Mouse (Mus musculus) hindbrain, postnatal 0 days (tissue): Measurements from ENCODE around the gene Edem2. TPM values are rescaled to one million over a fixed set of nuclear protein-coding genes. Genes with fewer than 3 reads are reported as not detected.

Source experiments
- ATAC-seq: fragments of 200-750 bp; cut with Nextera tagmentation; 2 replicates; pipeline ENCODE4 v1.8.0; 2017; ENCODE audit warnings: mild to moderate bottlenecking, moderate TSS enrichment, moderate library complexity
- DNase-seq: peaks from one replicate; pipeline ENCODE4 v3.0.0-alpha.2; 2015; ENCODE audit warnings: low spot score
- H3K27ac ChIP-seq: fragments of 300-500 bp; sonication (generic); 2 replicates; pipeline ENCODE4 v1.5.1; 2014; ENCODE audit warnings: mild to moderate bottlenecking
- H3K27me3 ChIP-seq: fragments of 300-500 bp; sonication (generic); 2 replicates; pipeline ENCODE4 v1.6.1; 2014; ENCODE audit warnings: low read length, mixed read lengths; ENCODE audit not compliant: insufficient read depth
- H3K36me3 ChIP-seq: fragments of 300-500 bp; sonication (generic); 2 replicates; pipeline ENCODE4 v1.6.1; 2014; ENCODE audit warnings: low read length, mixed read lengths; ENCODE audit not compliant: insufficient read depth
- H3K4me1 ChIP-seq: fragments of 300-500 bp; sonication (generic); 2 replicates; pipeline ENCODE4 v1.6.1; 2014; ENCODE audit warnings: antibody characterized with exemption, low read length, mixed read lengths; ENCODE audit not compliant: insufficient read depth
- H3K4me2 ChIP-seq: fragments of 300-500 bp; sonication (generic); 2 replicates; pipeline ENCODE4 v1.6.1; 2014; ENCODE audit warnings: low read depth, mild to moderate bottlenecking, low read length, moderate library complexity, mixed read lengths
- H3K4me3 ChIP-seq: fragments of 300-500 bp; sonication (generic); 2 replicates; pipeline ENCODE4 v1.5.1; 2014; ENCODE audit warnings: low read length
- H3K9ac ChIP-seq: fragments of 300-500 bp; sonication (generic); replicated peaks from 2 replicates; pipeline ENCODE4 v1.6.1; 2014; ENCODE audit warnings: mild to moderate bottlenecking, low read length, moderate library complexity, mixed read lengths
- H3K9me3 ChIP-seq: fragments of 300-500 bp; sonication (generic); 2 replicates; pipeline ENCODE4 v1.6.1; 2016; ENCODE audit warnings: low read length, mixed read lengths
- CTCF ChIP-seq: IDR thresholded peaks from 2 replicates; pipeline ENCODE4 v1.5.1; 2016; ENCODE audit warnings: antibody characterized with exemption, control low read depth, low read depth
- WGBS: fragments of 180-500 bp; shearing (Covaris S2); extraction: QIAGEN DNeasy Blood & Tissue Kit; methylation state at CpG from one replicate; pipeline ENCODE4 v1.1.7; 2014; 5-methylcytosine and 5-hydroxymethylcytosine counted together
- polyA plus RNA-seq: library from polyadenylated mRNA; unstranded; fragments of >200 nt; fragmentation: Nextera tagmentation; extraction: Ambion mirVana; gene quantifications from 2 replicates; pipeline ENCODE4 v1.2.1, GENCODE M21; 2015
- total RNA-seq: library from RNA; depleted of rRNA; stranded (reverse); fragments of >200 nt; gene quantifications from 2 replicates; pipeline ENCODE4 v1.2.3, GENCODE M21; 2014

The Edem2 gene
- total and polyA plus RNA-seq, 2 experiments from 2014 or later = 27.9 to 40.7 TPM

GRCm38 (mm10) chr2:155774927-155775684 is 45.8 kb upstream of the Edem2 start, which contains the start of gene Mmp24:
TSS of gene Mmp24 (plus strand) at chr2:155775342.
- Histone ChIP-seq H3K36me3 (no peaks in the 10 kb centered on the region), H3K4me3 (peak within 1 kb of the TSS; percentile 76), H3K4me2 (peak within 1 kb of the TSS; percentile 77), H3K27me3 (no peaks in the 10 kb centered on the region), H3K9ac (peak within 1 kb of the TSS; percentile 96), H3K27ac (peak within 1 kb of the TSS; percentile 96), H3K9me3 (no peaks in the 10 kb centered on the region), H3K4me1 (peaks cover 5% of the 10 kb centered on the region; the same call in 1 of the 2 replicates)
- no peak for TF ChIP-seq CTCF
- DNase-seq (peak; percentile 58), ATAC-seq (no peak; the same call in 1 of the 2 replicates)
- 2% methylated on average over 55 of the region's 100 CpGs for WGBS

- Histone ChIP-seq H3K4me3 (peak overlapping the region; percentile 76), H3K9me3 (no peaks in the 10 kb centered on the region), H3K9ac (peak overlapping the region; percentile 96), H3K27ac (peak overlapping the region; percentile 96; the same call in 1 of the 2 replicates), H3K4me2 (peak overlapping the region; percentile 77), H3K4me1 (peaks cover 5% of the 10 kb centered on the region; the same call in 1 of the 2 replicates), H3K36me3 (no peaks in the 10 kb centered on the region), H3K27me3 (no peaks in the 10 kb centered on the region)
- WGBS = 55% methylated on average over 11 of the region's 11 CpGs
- ATAC-seq = 0 out of 2 replicates have a peak, but pooled peaks have one; percentile 5
- no peak for TF ChIP-seq CTCF
- no peak for DNase-seq
These were observed 45.1 kb upstream of the Edem2 start for GRCm38 (mm10) chr2:155774261-155774926.

- no peak overlapping the region for H3K4me3 ChIP-seq
- TF ChIP-seq CTCF = no peak
- no peak overlapping the region for H3K9ac ChIP-seq
- ATAC-seq (no peak), DNase-seq (no peak)
- H3K27me3 ChIP-seq = no peaks in the 10 kb centered on the region
- H3K4me1 ChIP-seq = peaks cover 5% of the 10 kb centered on the region; the same call in 1 of the 2 replicates
- no peak overlapping the region for H3K27ac ChIP-seq
- H3K9me3 ChIP-seq = no peaks in the 10 kb centered on the region
- no peak overlapping the region for H3K4me2 ChIP-seq
- 61% methylated on average over 4 of the region's 4 CpGs for WGBS
- no peaks in the 10 kb centered on the region for H3K36me3 ChIP-seq
These were observed 44.4 kb upstream of the Edem2 start for GRCm38 (mm10) chr2:155773664-155774063.

- no peaks in the 10 kb centered on the region for H3K4me1 ChIP-seq
- TF ChIP-seq CTCF = peak; percentile 87
- no peak overlapping the region for H3K4me2 ChIP-seq
- no peak overlapping the region for H3K27ac ChIP-seq
- H3K36me3 ChIP-seq = no peaks in the 10 kb centered on the region
- H3K27me3 ChIP-seq = no peaks in the 10 kb centered on the region
- H3K4me3 ChIP-seq = no peak overlapping the region
- WGBS = 46% methylated on average over 13 of the region's 13 CpGs
- no peak overlapping the region for H3K9ac ChIP-seq
- DNase-seq = peak; percentile 89
- H3K9me3 ChIP-seq = no peaks in the 10 kb centered on the region
- peak; percentile 79 for ATAC-seq
These were observed 35.6 kb upstream of the Edem2 start for GRCm38 (mm10) chr2:155764679-155765418.

- Histone ChIP-seq H3K27ac (no peak overlapping the region), H3K9me3 (no peaks in the 10 kb centered on the region), H3K4me3 (no peak overlapping the region), H3K4me1 (no peaks in the 10 kb centered on the region), H3K27me3 (no peaks in the 10 kb centered on the region), H3K9ac (no peak overlapping the region), H3K4me2 (no peak overlapping the region), H3K36me3 (no peaks in the 10 kb centered on the region)
- peak; percentile 43 for TF ChIP-seq CTCF
- WGBS = 60% methylated on average over 14 of the region's 14 CpGs
- ATAC-seq (no peak), DNase-seq (no peak)
These were observed 27.7 kb upstream of the Edem2 start for GRCm38 (mm10) chr2:155756855-155757566.

GRCm38 (mm10) chr2:155755746-155756145 is 26.5 kb upstream of the Edem2 start:
- H3K9ac ChIP-seq = no peak overlapping the region
- peak; percentile 59 for TF ChIP-seq CTCF
- no peak for ATAC-seq
- DNase-seq = peak; percentile 39
- H3K4me1 ChIP-seq = no peaks in the 10 kb centered on the region
- H3K27me3 ChIP-seq = no peaks in the 10 kb centered on the region
- whole genome bisulfite sequencing = 0% methylated on average over 1 of the region's 1 CpGs
- H3K27ac ChIP-seq = no peak overlapping the region
- no peaks in the 10 kb centered on the region for H3K36me3 ChIP-seq
- no peaks in the 10 kb centered on the region for H3K9me3 ChIP-seq
- no peak overlapping the region for H3K4me3 ChIP-seq
- no peak overlapping the region for H3K4me2 ChIP-seq
